Mouse (Mus musculus) adrenal gland, postnatal 14 days (tissue): ENCODE measurements around the gene Epb41. TPM values are rescaled to one million over a fixed set of nuclear protein-coding genes. Genes with fewer than 3 reads are reported as not detected.

Source experiments
- DNase-seq: peaks from one replicate; pipeline ENCODE4 v3.0.0; 2021; ENCODE audit warnings: mixed read lengths
- microRNA-seq, 2 experiments: library from miRNA; unstranded; fragments of <30 nt; microRNA quantifications; one replicate each; pipeline ENCODE4 v1.2.0; 2021
- total RNA-seq: library from RNA; stranded (reverse); gene quantifications from 2 replicates; pipeline ENCODE4 v1.2.3, GENCODE M21; 2021

Gene Epb41
- total RNA-seq, 1 experiment from 2014 or later = 112 TPM

GRCm38 (mm10) chr4:131885376-131885775 is 189.7 kb downstream of the Epb41 start:
- DNase-seq = peak; percentile 42

DNA sequence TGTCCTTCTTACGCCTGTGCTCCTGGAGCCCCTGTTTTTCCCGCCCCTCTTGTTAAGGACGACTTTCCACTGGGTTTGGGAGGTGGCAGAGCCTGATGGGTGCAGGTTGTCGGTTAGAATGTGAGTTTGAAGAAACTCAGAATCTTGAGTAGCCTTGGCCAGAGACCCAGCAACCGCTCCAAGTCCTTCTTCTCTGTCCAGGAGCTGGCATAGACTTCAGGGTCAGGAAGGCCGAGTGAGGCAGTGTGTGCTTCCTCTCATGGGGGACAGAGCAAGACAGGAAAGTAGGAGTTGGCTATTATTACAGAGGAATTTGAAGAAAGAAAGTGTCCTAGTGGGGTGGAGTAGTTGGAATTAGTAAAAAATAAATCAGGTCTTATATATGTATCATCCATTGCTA is 191.6 kb downstream of the Epb41 start:
- DNase-seq = peak; percentile 54

DNA sequence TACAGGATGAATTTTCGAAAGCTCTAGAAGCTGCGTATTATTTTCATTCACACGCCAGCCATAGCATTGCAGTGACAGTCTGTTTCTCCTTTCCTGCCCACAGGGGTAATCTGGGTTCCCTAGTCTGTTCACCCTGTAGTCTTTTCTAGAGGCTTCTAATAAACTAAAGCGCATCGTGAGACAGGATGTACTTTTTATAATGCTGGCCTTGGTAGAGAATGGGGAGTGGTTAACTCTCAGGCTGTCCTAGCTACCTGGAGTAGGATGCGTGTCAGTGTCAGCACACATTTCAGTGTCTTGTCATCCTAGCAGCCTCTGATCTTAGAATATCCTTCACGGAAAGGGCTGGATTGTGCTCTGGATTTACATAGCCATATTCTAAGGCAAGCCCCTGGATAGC is 193.8 kb downstream of the Epb41 start:
- no peak for DNase-seq

DNA sequence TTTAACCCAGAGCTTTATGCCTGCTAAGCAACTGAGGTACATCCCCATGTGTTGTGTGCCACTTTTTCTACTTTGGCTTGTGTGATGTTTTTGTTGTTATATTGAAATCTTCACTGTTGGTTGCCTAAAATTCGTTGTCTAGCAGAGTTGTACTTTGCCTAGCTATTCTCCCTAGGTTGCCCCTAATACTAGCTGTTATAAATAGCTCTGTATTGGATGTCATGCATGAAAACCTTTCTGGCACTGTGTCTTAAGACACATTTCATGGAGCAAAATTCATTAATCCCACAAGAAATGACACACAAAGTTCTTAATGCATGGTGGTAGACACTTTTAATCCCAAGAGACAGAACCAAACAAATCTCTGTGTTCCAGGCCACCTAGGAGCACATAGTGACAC is 195.4 kb downstream of the Epb41 start:
- no peak for DNase-seq

GRCm38 (mm10) chr4:131876836-131877235 is 198.3 kb downstream of the Epb41 start:
- no peak for DNase-seq

DNA sequence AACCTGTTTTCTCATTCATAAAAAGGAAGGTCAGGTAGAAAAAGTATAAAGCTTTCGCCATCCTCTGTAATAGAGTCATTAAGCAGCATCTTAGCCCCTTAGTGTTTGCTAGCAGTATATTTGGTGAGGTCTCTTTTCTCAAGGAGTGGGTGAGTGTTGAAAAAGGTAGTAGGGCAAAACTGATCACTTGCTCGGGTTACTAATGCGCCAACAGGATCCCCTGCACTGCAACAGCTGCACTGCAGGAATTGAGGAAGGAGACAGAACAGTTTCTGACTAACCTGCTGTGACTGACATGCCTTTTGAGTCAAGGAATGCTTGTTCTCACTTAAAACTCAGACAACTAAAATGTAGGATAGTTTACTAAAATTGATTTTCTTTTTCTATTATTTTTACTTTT is 199.9 kb downstream of the Epb41 start:
- DNase-seq = no peak

GRCm38 (mm10) chr4:131874567-131874966 is 200.6 kb downstream of the Epb41 start:
- DNase-seq = no peak

GRCm38 (mm10) chr4:131874169-131874536 is 201.0 kb downstream of the Epb41 start:
- no peak for DNase-seq

Small RNA genes within 50 kb of the gene (microRNA-seq; reads per million reads assigned to microRNA genes)
- 0 reads per million in 2 experiments for gene Gm27445

Other genes starting within 250 kb of the Epb41 start
- gene Ptpru, start 237.0 kb downstream of the Epb41 start, total RNA-seq = 32.4 and 34.6 TPM in 2 replicates
- gene Mecr, start 231.9 kb downstream of the Epb41 start, total RNA-seq = 130 and 140 TPM in 2 replicates
- gene Srsf4, start 201.7 kb downstream of the Epb41 start, total RNA-seq = 69.2 and 73.4 TPM in 2 replicates
- gene Tmem200b, start 153.6 kb downstream of the Epb41 start, total RNA-seq = 8.7 TPM in 2 replicates
- 0.19 TPM in 1 of 2 replicates, not detected in the other for gene Gm10300, start 624 bp downstream of the Epb41 start, total RNA-seq
- 1.3 and 1.4 TPM in 2 replicates for gene Oprd1, start 69.2 kb upstream of the Epb41 start, total RNA-seq
- 48.8 and 49.5 TPM in 2 replicates for gene Ythdf2, start 137.0 kb upstream of the Epb41 start, total RNA-seq
- gene Gmeb1, start 186.3 kb upstream of the Epb41 start, total RNA-seq = 16.2 and 17.3 TPM in 2 replicates
- 27.3 and 31.3 TPM in 2 replicates for gene Taf12, start 199.1 kb upstream of the Epb41 start, total RNA-seq
- 0.93 and 3.5 TPM in 2 replicates for gene Rab42, start 228.1 kb upstream of the Epb41 start, total RNA-seq